Comparison of ENCODE assay signal across 20 mouse cellular contexts in genomic region chr2:129662484-129662883, GRCm38 (mm10). TPM values are rescaled to one million over a fixed set of nuclear protein-coding genes. Genes with fewer than 3 reads are reported as not detected.
"Had no signal": no experiment of that assay in that cellular context is flagged by ENCODE, and none has a peak within 500 bp of the region (broad histone marks: within the 10 kb centered on the region; RNA-seq: fewer than 3 reads in every experiment).

No protein-coding gene starts in this region.

- H3K9ac ChIP-seq: limb, embryonic 13.5 days; liver, embryonic 14.5 days; neural tube, embryonic 12.5 days had no signal

- DNase-seq: kidney, adult 8-10 months; kidney, postnatal 25 days; layer of hippocampus, postnatal 36 days; left cerebral cortex, postnatal 4 days; midbrain, embryonic 14.5 days; retina, postnatal 1 day; right cerebral cortex, postnatal 4 days; spleen, adult 18-20 months; thymus, adult 18-20 months; thymus, postnatal 25 days had no signal

- H3K27ac ChIP-seq: limb, embryonic 13.5 days; liver, embryonic 14.5 days; midbrain, embryonic 10.5 days; neural tube, embryonic 12.5 days had no signal

- H3K27me3 ChIP-seq: limb, embryonic 13.5 days; neural tube, embryonic 12.5 days had no signal

- H3K4me2 ChIP-seq: limb, embryonic 13.5 days; neural tube, embryonic 12.5 days had no signal

- H3K4me1 ChIP-seq: limb, embryonic 13.5 days; midbrain, embryonic 10.5 days; neural tube, embryonic 12.5 days had no signal

- H3K9me3 ChIP-seq: limb, embryonic 13.5 days; midbrain, embryonic 10.5 days; neural tube, embryonic 12.5 days had no signal

- H3K4me3 ChIP-seq: limb, embryonic 13.5 days; midbrain, embryonic 10.5 days; myocyte; neural tube, embryonic 12.5 days had no signal

- ATAC-seq: inflammation-experienced regulatory T-cells, adult 6 months; intestine, postnatal 0 days had no signal

- H3K36me3 ChIP-seq: limb, embryonic 13.5 days; midbrain, embryonic 10.5 days; neural tube, embryonic 12.5 days had no signal

RNA-seq across cellular contexts. Expression of gene Pdyn, which starts 37.2 kb away (rescaled TPM):
- total RNA-seq: liver, adult 2 months had no signal
- polyA plus RNA-seq: inflammation-experienced regulatory T-cells, adult 6 months; liver, adult 2 months; myocyte; stomach, embryonic 14.5 days; urinary bladder, adult 2 months had no signal
